Mouse (Mus musculus) liver (tissue): Measurements from ENCODE around the gene Slc27a2.
"Not testable (repeated sequence)": the region's sequence is repeated elsewhere in the genome, so short reads cannot be mapped to it uniquely, and the experiment has no call there.

Source experiments
- DNase-seq: peaks from one replicate; pipeline ENCODE4 v3.0.0-alpha.2; 2020; ENCODE audit warnings: mixed read lengths

The Slc27a2 gene

DNA sequence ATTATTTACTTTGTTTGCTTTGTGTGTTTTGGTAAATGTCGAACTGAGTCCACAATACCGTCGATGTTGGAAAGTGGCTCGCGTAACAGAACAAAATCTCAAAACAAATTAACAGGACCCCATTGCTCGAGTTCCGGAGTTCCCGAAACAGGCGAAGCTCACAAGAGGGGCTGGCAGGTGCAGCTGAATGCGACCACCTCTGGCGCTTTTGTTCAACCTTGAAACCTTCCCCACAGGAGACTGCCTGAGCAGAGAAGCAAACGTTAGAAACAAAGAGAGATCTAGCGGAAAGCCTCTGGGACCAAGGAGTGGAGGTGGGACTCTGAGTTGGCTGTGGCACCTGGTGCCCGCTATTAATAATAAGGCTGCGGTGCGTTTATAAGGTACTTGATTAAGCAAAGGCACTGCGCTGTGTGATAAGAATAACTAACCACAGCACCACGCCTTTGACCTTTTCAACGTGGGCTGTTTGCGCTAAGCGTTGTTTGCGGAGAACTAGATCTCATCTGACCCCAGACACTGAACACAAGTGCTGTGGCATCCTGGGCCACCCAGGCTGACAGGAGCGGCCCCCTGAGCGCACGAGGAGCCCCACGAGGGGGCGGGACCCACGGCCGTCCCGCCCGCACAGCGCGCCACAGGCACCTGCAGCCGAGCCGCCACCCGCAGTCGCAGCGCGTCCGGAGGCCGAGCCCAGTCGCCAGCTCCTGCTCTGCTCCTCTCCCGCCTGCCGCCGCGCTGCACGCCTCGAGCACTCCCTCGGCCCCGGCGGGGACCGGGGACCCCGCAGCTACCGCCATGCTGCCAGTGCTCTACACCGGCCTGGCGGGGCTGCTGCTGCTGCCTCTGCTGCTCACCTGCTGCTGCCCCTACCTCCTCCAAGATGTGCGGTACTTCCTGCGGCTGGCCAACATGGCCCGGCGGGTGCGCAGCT lies at the start of gene Slc27a2:
Gene Slc27a2 (plus strand): TSS at position 51 of the 934 bp plus-strand sequence.
- DNase-seq, result peak; percentile 46

- DNase-seq, result no peak
Observed at GRCm38 (mm10) chr2:126505156-126505555, 47.1 kb upstream of the Slc27a2 start.

DNA sequence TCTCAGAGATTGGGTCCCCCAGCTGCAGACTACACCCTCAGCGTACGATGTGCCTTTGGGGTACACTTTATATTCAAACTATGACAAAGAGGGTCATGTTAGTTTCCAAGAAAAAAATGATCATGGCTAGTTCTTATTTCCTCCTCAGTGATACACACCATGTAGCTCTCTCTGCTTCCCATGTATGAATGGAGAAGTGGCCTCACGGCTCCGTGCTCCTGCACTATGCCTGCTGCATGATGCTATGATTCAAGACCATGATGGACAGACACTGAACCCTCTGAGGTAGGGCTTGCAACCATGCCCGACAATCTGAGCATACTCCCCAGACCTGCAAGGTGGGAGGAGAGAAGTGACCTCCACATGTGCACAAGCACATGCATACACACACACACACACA lies 44.7 kb upstream of the Slc27a2 start:
- no peak for DNase-seq

DNA sequence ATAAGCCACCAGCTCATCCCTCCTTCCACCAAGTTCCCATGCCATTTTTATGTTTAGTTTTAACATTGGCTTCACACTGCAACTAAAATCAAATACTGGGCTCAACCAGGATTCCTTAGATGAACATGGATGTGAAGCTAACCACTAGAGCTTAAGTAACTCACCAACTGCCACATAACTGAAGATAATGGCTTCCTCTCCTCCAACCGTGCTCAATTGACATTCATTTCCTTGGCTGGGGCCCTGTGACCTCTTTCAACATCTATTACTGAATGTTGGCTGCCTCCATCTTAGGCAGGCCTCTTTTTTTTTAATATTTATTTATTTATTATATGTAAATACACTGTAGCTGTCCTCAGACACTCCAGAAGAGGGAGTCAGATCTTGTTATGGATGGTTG lies 44.0 kb upstream of the Slc27a2 start:
- no peak for DNase-seq

- DNase-seq, result no peak
Observed at GRCm38 (mm10) chr2:126515069-126515826, 37.0 kb upstream of the Slc27a2 start.

- DNase-seq, result no peak
Observed at GRCm38 (mm10) chr2:126519872-126520581, 32.2 kb upstream of the Slc27a2 start.

DNA sequence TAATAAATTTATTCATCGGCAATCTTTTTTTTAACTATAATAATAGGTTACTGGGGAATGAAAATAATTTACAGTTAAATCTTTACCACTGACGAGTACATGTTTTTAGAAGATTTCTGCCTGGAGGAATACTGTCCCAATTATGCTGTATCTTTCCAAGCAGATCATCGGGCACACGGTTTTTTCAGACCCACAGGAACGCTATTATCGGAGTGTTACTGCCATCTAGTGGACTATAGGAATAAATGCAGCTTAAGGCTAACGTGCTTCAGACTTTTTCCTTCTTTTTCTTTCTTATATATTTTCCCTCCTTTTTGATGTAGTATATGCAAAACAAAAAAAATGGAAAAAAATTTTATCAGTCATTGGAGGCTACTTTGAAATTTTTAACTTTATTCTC lies 31.4 kb upstream of the Slc27a2 start:
- no peak for DNase-seq

DNA sequence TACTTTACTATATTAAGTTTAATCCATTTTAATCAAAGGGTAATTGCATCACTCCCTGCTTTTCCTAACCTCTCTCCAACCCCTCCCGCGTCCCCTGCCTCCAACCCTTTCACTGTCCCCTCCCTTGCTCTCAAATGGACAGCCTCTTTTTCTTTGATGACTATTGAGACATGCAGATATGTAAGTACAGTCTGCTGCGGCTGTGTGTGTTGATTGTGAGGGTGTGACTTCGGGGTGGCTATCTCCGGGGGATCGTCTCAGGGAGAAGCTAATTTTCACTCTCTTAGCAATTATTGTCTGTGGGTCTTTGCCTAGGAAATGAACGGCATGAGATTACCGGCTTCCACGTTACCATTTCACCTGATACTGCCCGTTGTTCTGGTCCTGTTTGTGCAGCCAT lies 30.7 kb upstream of the Slc27a2 start:
- no peak for DNase-seq

- DNase-seq, result no peak
Observed at GRCm38 (mm10) chr2:126522056-126522455, 30.2 kb upstream of the Slc27a2 start.

DNA sequence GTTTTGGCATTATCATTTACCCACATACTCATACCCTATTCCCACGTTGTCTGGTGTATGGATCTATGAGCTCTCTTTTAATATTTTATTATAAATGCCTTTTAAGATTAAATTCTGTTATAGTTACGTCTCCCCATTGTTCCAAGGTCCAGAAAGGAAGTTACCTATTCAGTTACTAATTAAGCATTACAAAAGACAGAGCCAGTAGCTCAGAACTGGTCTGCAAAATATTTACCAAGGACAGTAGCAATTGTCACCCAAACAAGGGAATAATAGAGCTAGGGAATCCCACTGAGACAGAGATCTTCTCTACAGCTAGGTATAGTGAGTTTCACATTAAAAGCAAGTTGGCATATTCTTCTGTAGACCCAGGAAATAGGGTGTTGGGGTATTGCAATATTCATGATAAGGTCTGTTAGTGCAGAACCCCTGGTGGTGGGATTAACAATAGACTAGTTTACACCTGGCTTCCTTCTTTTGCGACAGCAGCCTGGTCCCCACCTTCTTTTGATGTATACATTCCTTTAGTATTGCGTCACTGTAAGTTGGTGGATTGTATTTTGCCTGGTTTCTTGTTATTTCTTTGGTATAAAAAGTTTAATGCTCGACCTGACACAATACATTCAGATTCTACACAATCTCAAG lies 29.0 kb upstream of the Slc27a2 start:
- not testable (repeated sequence) for DNase-seq

- DNase-seq, result no peak
Observed at GRCm38 (mm10) chr2:126524271-126524670, 27.9 kb upstream of the Slc27a2 start.

GRCm38 (mm10) chr2:126527461-126527860 lies 24.7 kb upstream of the Slc27a2 start:
- no peak for DNase-seq

GRCm38 (mm10) chr2:126530581-126530980 lies 21.6 kb upstream of the Slc27a2 start:
- DNase-seq, result no peak

- no peak for DNase-seq
Observed at GRCm38 (mm10) chr2:126537654-126538053, 14.6 kb upstream of the Slc27a2 start.

- no peak for DNase-seq
Observed at GRCm38 (mm10) chr2:126540390-126540925, 11.7 kb upstream of the Slc27a2 start.

DNA sequence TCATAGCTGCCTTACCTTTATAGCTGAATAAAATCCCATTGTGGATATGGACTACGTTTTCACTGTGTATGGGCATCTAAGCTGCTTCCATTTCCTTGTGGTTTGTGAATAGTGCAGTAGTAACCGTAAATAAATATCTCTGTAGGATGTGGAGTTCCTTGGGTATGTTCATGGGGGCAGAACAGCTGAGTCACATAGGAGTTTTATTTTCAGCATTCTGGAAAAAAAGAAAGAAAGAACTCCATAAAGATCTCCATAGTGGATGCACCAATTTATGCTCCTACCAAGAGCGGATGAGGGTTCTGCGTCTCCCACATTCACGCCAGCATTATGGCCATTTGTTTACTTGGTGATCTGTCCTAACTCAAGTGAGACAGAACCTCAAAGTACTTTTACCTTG lies 10.0 kb upstream of the Slc27a2 start:
- DNase-seq, result no peak

DNA sequence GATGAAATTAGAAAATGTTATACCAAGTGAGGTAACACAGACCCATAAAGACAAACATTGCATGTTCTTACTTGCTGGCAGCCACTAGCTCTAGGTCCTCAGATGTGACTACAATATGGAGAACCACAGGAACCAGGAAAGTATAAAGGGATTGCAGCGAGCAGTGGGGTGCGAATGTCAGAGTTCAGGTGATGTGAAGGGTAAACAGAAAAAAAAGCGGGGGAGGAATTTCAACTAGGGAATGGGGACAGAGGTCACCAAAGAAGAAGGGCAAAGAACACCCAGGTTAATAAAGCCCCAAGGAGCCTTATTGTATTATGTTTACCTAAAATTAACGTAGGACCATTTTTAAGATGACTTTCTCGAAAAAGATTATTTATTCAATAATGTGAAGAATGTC lies 6.9 kb upstream of the Slc27a2 start:
- no peak for DNase-seq

- DNase-seq, result no peak
Observed at GRCm38 (mm10) chr2:126546392-126546791, 5.8 kb upstream of the Slc27a2 start.

DNA sequence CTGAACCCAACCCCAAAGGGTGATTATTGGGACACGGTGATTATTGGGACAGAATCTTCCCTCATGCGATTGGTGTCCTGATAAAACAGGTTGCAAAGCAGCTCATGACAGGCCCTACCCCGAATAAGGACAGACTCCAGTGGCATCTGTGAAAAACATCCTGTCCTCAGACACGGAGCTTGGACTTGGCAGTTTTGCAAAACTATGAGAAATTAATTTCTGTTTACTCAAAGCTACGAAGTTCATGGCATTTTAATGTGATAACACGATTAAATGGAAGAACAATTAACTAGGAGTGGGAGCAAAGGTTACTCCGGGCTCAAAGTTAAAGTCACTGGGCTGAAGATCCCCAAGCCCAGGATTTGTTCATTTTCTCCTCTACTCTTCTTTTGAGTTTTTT lies 2.5 kb upstream of the Slc27a2 start:
- DNase-seq, result no peak

DNA sequence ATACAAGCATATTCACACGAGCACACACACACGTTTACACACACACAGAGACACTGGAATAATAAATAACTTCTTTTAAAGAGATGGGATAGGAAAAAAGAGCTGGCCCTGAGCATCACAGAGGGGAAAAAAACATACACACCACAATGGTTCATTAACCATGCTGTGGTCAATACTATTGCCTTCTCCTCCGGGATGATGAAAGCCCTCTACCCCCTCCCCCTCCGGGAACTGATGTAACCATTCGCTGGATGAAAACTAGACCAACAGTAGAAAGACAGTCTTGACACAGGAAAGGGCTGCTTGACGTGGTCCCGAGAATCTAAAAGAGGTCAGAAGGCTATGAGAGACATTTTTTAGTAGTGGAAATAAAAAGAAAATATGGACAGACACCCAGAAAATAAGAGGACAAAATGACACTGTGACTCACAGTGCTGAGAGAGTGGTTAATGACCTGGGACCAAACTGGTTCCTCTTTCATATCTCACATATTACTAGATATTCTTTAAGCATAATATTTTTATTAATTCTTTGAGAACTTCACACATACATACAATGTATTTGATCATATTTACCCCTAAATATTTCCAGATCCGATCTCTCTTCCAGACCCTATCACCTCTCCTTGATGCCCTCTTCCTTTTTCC lies 840 bp upstream of the Slc27a2 start:
- peak; percentile 38 for DNase-seq

GRCm38 (mm10) chr2:126551896-126552295 lies 311 bp upstream of the Slc27a2 start:
- DNase-seq, result no peak

GRCm38 (mm10) chr2:126553291-126553639 lies 1.1 kb downstream of the Slc27a2 start:
- DNase-seq, result no peak
